Mouse (Mus musculus) kidney, postnatal 0 days (tissue): ENCODE measurements around the gene Fam193a. TPM values are rescaled to one million over a fixed set of nuclear protein-coding genes. Genes with fewer than 3 reads are reported as not detected.

Experiments used
- ATAC-seq: fragments of 200-750 bp; cut with Nextera tagmentation; replicated peaks from 2 replicates; pipeline ENCODE4 v1.8.0; 2017; ENCODE audit warnings: low read depth, moderate number of reproducible peaks, moderate TSS enrichment, moderate library complexity; ENCODE audit not compliant: low FRiP score
- DNase-seq: peaks from one replicate; pipeline ENCODE4 v3.0.0-alpha.2; 2016; ENCODE audit warnings: low spot score
- H3K27ac ChIP-seq: fragments of 300-500 bp; sonication (generic); 2 replicates; pipeline ENCODE4 v1.5.1; 2014; ENCODE audit warnings: mild to moderate bottlenecking
- H3K27me3 ChIP-seq: fragments of 300-500 bp; sonication (generic); 2 replicates; pipeline ENCODE4 v1.6.1; 2014; ENCODE audit warnings: low read length, mixed read lengths; ENCODE audit not compliant: insufficient read depth
- H3K36me3 ChIP-seq: fragments of 300-500 bp; sonication (generic); 2 replicates; pipeline ENCODE4 v1.6.1; 2014; ENCODE audit warnings: low read length, mixed read lengths; ENCODE audit not compliant: insufficient read depth
- H3K4me1 ChIP-seq: fragments of 300-500 bp; sonication (generic); replicated peaks from 2 replicates; pipeline ENCODE4 v1.6.1; 2014; ENCODE audit warnings: antibody characterized with exemption, low read length, mixed read lengths; ENCODE audit not compliant: insufficient read depth
- H3K4me2 ChIP-seq: fragments of 300-500 bp; sonication (generic); 2 replicates; pipeline ENCODE4 v1.6.1; 2014; ENCODE audit warnings: mild to moderate bottlenecking, low read length, moderate library complexity, mixed read lengths
- H3K4me3 ChIP-seq: fragments of 300-500 bp; sonication (generic); replicated peaks from 2 replicates; pipeline ENCODE4 v1.5.1; 2014; ENCODE audit warnings: low read depth, low read length
- H3K9ac ChIP-seq: fragments of 300-500 bp; sonication (generic); 2 replicates; pipeline ENCODE4 v1.6.1; 2014; ENCODE audit warnings: low read depth, low read length
- H3K9me3 ChIP-seq: fragments of 300-500 bp; sonication (generic); replicated peaks from 2 replicates; pipeline ENCODE4 v1.6.1; 2016; ENCODE audit warnings: low read length, inconsistent platforms, mixed read lengths
- CTCF ChIP-seq: IDR thresholded peaks from 2 replicates; pipeline ENCODE4 v1.5.1; 2016; ENCODE audit warnings: antibody characterized with exemption, low read depth, mild to moderate bottlenecking, moderate library complexity
- WGBS: fragments of 180-500 bp; shearing (Covaris S2); extraction: QIAGEN DNeasy Blood & Tissue Kit; methylation state at CpG from one replicate; pipeline ENCODE4 v1.1.7; 2014; 5-methylcytosine and 5-hydroxymethylcytosine counted together
- polyA plus RNA-seq: library from polyadenylated mRNA; unstranded; fragments of >200 nt; fragmentation: Nextera tagmentation; extraction: Ambion mirVana; gene quantifications from 2 replicates; pipeline ENCODE4 v1.2.1, GENCODE M21; 2015

Gene Fam193a
- polyA plus RNA-seq, 1 experiment from 2014 or later, result 6.8 TPM

DNA sequence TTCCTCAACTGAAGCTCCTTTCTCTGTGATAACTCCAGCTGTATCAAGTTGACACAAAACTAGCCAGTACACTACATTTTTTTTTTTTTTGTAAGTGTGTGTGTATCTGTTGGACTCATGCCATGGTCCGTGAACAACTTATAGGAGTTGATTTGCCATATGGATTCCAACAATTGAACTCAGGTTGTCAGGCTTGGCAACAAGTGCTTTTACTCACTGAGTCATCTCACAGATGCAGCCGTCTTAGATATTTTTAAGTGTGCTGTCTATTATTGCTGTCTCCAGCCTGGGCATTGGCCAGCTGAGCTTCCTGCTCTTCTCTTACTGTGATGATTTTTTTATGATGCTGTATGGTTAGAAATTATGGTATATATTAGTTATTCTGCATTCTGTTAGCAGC is 44.2 kb downstream of the Fam193a start:
- Histone ChIP-seq H3K9ac (no peak overlapping the region), H3K4me1 (0 out of 2 replicates have a peak, but pooled peaks cover 3% of the 10 kb centered on the region), H3K27me3 (no peaks in the 10 kb centered on the region), H3K4me2 (no peak overlapping the region), H3K4me3 (no peak overlapping the region), H3K36me3 (0 out of 2 replicates have a peak, but pooled peaks cover 9% of the 10 kb centered on the region), H3K9me3 (no peaks in the 10 kb centered on the region), H3K27ac (no peak overlapping the region)
- no peak for TF ChIP-seq CTCF
- WGBS, result 62% methylated on average over 2 of the region's 2 CpGs
- no peak for DNase-seq
- no peak for ATAC-seq

DNA sequence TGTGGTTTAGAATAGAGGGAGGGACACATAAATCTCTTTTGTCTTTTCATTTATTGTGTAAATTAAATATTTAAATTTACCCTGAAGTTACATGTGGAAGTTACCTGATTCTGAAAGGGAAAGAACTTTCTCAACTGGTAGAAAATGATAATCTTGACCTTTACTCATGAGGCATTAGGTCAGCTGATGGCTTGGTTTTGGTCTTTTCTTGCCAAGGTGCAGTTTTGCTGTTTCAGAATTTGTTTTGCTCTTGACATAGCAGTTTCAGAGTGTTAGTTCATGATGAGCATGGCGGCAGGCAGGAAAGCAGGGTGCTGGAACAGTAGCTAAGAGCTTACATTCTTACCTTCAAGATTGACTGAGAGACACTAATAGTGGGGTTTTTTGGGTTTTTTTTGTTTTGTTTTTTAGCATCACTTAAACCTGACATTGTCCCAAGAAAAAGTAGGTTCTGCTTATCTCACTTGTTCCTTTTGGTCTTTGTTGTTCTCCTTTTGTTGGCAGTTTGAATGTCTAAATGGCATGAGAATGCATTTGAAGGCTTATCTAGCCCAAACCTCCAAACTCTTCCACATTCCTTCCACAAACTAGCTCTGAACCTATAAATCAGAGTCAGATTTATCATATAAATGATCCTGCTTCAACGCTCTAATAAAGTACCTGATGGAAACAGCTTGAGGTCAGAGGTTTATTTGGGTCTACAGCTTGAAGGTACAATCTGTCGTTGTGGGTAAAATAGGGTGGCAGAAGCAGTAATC is 47.7 kb downstream of the Fam193a start:
- WGBS, result 66% methylated on average over 3 of the region's 3 CpGs
- no peak for TF ChIP-seq CTCF
- H3K27me3 ChIP-seq, result no peaks in the 10 kb centered on the region
- H3K4me1 ChIP-seq, result no peaks in the 10 kb centered on the region
- DNase-seq (no peak), ATAC-seq (no peak)
- H3K27ac ChIP-seq, result no peak overlapping the region
- H3K4me2 ChIP-seq, result no peak overlapping the region
- H3K4me3 ChIP-seq, result no peak overlapping the region
- H3K9me3 ChIP-seq, result no peaks in the 10 kb centered on the region
- H3K9ac ChIP-seq, result no peak overlapping the region
- peaks cover 20% of the 10 kb centered on the region; the same call in 1 of the 2 replicates for H3K36me3 ChIP-seq

DNA sequence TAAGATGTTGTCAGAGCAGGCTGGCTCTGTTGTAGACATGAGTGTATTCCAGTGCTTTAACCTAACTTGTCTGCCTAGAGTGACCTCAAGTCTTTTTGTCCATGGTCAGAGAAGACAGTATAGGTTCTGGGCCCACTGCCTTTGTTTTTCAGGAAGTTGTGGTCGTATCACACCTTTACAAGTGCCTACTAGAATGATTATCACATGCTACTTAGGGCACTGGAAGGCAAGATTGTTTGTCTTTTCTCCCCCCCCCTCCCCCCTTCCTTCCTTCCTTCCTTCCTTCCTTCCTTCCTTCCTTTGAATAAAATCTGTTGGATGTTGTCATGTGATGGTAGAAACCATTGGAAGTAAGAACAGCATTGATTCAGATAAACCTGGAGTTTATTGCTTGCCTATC is 49.5 kb downstream of the Fam193a start:
- H3K36me3 ChIP-seq, result peaks cover 15% of the 10 kb centered on the region; the same call in 1 of the 2 replicates
- TF ChIP-seq CTCF, result no peak
- no peak overlapping the region for H3K27ac ChIP-seq
- H3K4me3 ChIP-seq, result no peak overlapping the region
- no peak overlapping the region for H3K9ac ChIP-seq
- H3K9me3 ChIP-seq, result no peaks in the 10 kb centered on the region
- WGBS, result 79% methylated on average over 1 of the region's 1 CpGs
- no peak for DNase-seq
- no peak for ATAC-seq
- no peaks in the 10 kb centered on the region for H3K27me3 ChIP-seq
- no peak overlapping the region for H3K4me2 ChIP-seq
- no peaks in the 10 kb centered on the region for H3K4me1 ChIP-seq

DNA sequence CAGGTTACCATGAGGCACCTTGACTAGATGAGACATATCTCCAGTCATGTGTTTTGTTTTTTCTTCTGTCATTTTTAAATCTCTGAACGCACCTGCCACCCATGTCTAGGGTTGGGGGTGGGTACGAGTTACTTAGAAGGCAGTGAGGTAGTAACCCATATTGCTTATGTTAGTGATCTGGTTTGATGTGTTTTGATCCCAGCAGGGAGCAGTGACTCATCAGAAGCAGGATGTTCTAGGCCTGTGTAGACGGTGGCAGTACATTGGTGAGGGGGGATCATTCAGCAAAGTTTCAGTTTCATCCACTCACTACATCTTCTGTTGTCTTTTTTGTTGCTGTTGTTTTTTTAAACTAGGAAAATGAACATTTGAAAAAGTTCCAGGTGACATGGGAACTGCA is 61.0 kb downstream of the Fam193a start:
- 82% methylated on average over 3 of the region's 3 CpGs for WGBS
- peaks cover 42% of the 10 kb centered on the region for H3K36me3 ChIP-seq
- DNase-seq, result no peak

DNA sequence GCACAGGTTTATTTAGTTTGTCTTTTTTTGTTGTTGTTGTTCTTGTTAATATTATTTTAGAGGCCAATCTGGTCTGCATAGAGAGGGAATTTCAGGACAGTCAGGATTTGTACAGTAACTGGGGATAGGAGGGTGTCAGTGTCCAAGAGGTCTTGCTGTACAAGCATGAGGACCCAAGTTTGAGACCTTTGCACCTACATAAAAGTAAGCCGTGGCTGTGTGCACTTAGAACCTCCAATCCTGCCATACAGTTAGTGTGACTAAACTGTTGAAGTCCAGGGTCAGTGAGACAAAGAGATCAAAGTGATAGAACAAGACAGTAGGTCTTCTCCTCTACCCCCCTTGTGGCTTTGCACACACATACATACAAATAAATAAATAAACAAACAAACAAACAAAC is 64.1 kb downstream of the Fam193a start:
- no peaks in the 10 kb centered on the region for H3K4me1 ChIP-seq
- no peak for TF ChIP-seq CTCF
- H3K4me3 ChIP-seq, result no peak overlapping the region
- H3K27me3 ChIP-seq, result no peaks in the 10 kb centered on the region
- no peaks in the 10 kb centered on the region for H3K9me3 ChIP-seq
- H3K4me2 ChIP-seq, result no peak overlapping the region
- 66% methylated on average over 1 of the region's 1 CpGs for WGBS
- DNase-seq (no peak), ATAC-seq (no peak)
- H3K9ac ChIP-seq, result no peak overlapping the region
- peaks cover 43% of the 10 kb centered on the region for H3K36me3 ChIP-seq
- H3K27ac ChIP-seq, result no peak overlapping the region

More for the DNA sequence above, 61.0 kb downstream of the Fam193a start:
- no peaks in the 10 kb centered on the region for H3K27me3 ChIP-seq
- H3K9me3 ChIP-seq, result no peaks in the 10 kb centered on the region
- ATAC-seq, result no peak
- no peak overlapping the region for H3K27ac ChIP-seq
- no peak for TF ChIP-seq CTCF
- no peak overlapping the region for H3K9ac ChIP-seq
- H3K4me3 ChIP-seq, result no peak overlapping the region
- H3K4me1 ChIP-seq, result no peaks in the 10 kb centered on the region
- no peak overlapping the region for H3K4me2 ChIP-seq

- no peak for ATAC-seq
- no peak for DNase-seq
- H3K4me3 ChIP-seq, result no peak overlapping the region
- WGBS, result 95% methylated on average over 3 of the region's 3 CpGs
- no peaks in the 10 kb centered on the region for H3K9me3 ChIP-seq
- H3K27ac ChIP-seq, result no peak overlapping the region
- H3K4me1 ChIP-seq, result no peaks in the 10 kb centered on the region
- no peak overlapping the region for H3K4me2 ChIP-seq
- no peaks in the 10 kb centered on the region for H3K27me3 ChIP-seq
- no peak overlapping the region for H3K9ac ChIP-seq
- H3K36me3 ChIP-seq, result peaks cover 43% of the 10 kb centered on the region
- no peak for TF ChIP-seq CTCF
Measured at GRCm38 (mm10) chr5:34434241-34434640, 64.5 kb downstream of the Fam193a start.
